Mouse (Mus musculus) midbrain, embryonic 14.5 days (tissue): Measurements from ENCODE around the gene Pla2g16. TPM values are rescaled to one million over a fixed set of nuclear protein-coding genes. Genes with fewer than 3 reads are reported as not detected.

ENCODE experiments used
- ATAC-seq: fragments of 200-750 bp; cut with Nextera tagmentation; 2 replicates; pipeline ENCODE4 v1.8.0; 2017; ENCODE audit warnings: moderate number of reproducible peaks, moderate library complexity; ENCODE audit not compliant: low FRiP score, low TSS enrichment
- DNase-seq: peaks from one replicate; pipeline ENCODE4 v3.0.0-alpha.2; 2015
- H3K27ac ChIP-seq: fragments of 300-500 bp; sonication (generic); replicated peaks from 2 replicates; pipeline ENCODE4 v1.5.1; 2014; ENCODE audit warnings: mild to moderate bottlenecking, low read depth, low read length, moderate library complexity
- H3K27me3 ChIP-seq: fragments of 300-500 bp; sonication (generic); 2 replicates; pipeline ENCODE4 v1.6.1; 2014; ENCODE audit warnings: low read length, control low read depth, mixed read lengths; ENCODE audit not compliant: control insufficient read depth, insufficient read depth
- H3K36me3 ChIP-seq: fragments of 300-500 bp; sonication (generic); 2 replicates; pipeline ENCODE4 v1.6.1; 2014; ENCODE audit warnings: low read length, control low read depth; ENCODE audit not compliant: control insufficient read depth, insufficient read depth
- H3K4me1 ChIP-seq: fragments of 300-500 bp; sonication (generic); 2 replicates; pipeline ENCODE4 v1.6.1; 2014; ENCODE audit warnings: mild to moderate bottlenecking, antibody characterized with exemption, low read length, control low read depth; ENCODE audit not compliant: control insufficient read depth, insufficient read depth
- H3K4me2 ChIP-seq: fragments of 300-500 bp; sonication (generic); 2 replicates; pipeline ENCODE4 v1.6.1; 2014; ENCODE audit warnings: mild to moderate bottlenecking, low read length, moderate library complexity
- H3K4me3 ChIP-seq: fragments of 300-500 bp; sonication (generic); replicated peaks from 2 replicates; pipeline ENCODE4 v1.5.1; 2014; ENCODE audit warnings: low read depth, low read length
- H3K9ac ChIP-seq: fragments of 300-500 bp; sonication (generic); replicated peaks from 2 replicates; pipeline ENCODE4 v1.6.1; 2014; ENCODE audit warnings: mild to moderate bottlenecking, low read length, moderate library complexity
- H3K9me3 ChIP-seq: fragments of 300-500 bp; sonication (generic); 2 replicates; pipeline ENCODE4 v1.6.1; 2016; ENCODE audit warnings: low read length, control low read depth, mixed read lengths; ENCODE audit not compliant: control insufficient read depth
- WGBS: fragments of 180-500 bp; shearing (Covaris S2); extraction: QIAGEN DNeasy Blood & Tissue Kit; methylation state at CpG from one replicate; pipeline ENCODE4 v1.1.7; 2014; 5-methylcytosine and 5-hydroxymethylcytosine counted together
- polyA plus RNA-seq: library from polyadenylated mRNA; unstranded; fragments of >200 nt; fragmentation: Nextera tagmentation; extraction: Ambion mirVana; gene quantifications from 2 replicates; pipeline ENCODE4 v1.2.1, GENCODE M21; 2014

Gene Pla2g16
- polyA plus RNA-seq, 1 experiment from 2014 or later = 2.5 TPM

GRCm38 (mm10) chr19:7558675-7559074 lies 1.4 kb downstream of the Pla2g16 start:
- no peak overlapping the region for H3K27ac ChIP-seq
- WGBS = 89% methylated on average over 4 of the region's 4 CpGs
- no peak overlapping the region for H3K4me2 ChIP-seq

DNA sequence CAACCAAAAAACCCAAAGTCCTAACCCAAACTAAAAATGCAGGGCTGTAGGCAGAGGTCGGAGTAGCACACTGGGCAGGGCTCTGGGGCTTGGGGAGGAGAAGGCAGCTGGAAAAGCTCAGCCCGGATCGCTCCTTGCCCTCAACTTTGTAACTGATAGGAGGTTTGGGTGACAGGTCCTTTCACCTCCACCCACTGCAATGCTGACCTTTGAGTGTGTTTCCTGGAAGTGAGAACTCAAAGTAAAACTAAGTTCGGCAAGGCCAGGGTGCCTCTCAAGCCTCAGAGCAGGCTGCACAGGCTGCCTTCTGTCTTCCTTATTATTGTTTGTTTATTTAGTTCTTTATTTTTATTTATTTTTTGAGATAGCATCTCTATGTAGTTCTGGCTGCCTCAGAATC lies 2.7 kb downstream of the Pla2g16 start:
- no peak overlapping the region for H3K9ac ChIP-seq
- no peak for ATAC-seq
- 85% methylated on average over 4 of the region's 4 CpGs for WGBS
- H3K4me1 ChIP-seq = 0 out of 2 replicates have a peak, but pooled peaks cover 8% of the 10 kb centered on the region
- no peaks in the 10 kb centered on the region for H3K27me3 ChIP-seq
- no peaks in the 10 kb centered on the region for H3K36me3 ChIP-seq
- H3K4me2 ChIP-seq = no peak overlapping the region
- no peak overlapping the region for H3K27ac ChIP-seq
- DNase-seq = no peak
- no peaks in the 10 kb centered on the region for H3K9me3 ChIP-seq
- no peak overlapping the region for H3K4me3 ChIP-seq

More at GRCm38 (mm10) chr19:7558675-7559074, 1.4 kb downstream of the Pla2g16 start:
- Histone ChIP-seq H3K9me3 (no peaks in the 10 kb centered on the region), H3K4me3 (no peak overlapping the region), H3K27me3 (no peaks in the 10 kb centered on the region), H3K36me3 (no peaks in the 10 kb centered on the region), H3K4me1 (0 out of 2 replicates have a peak, but pooled peaks cover 8% of the 10 kb centered on the region), H3K9ac (no peak overlapping the region)
- no peak for ATAC-seq
- DNase-seq = no peak

DNA sequence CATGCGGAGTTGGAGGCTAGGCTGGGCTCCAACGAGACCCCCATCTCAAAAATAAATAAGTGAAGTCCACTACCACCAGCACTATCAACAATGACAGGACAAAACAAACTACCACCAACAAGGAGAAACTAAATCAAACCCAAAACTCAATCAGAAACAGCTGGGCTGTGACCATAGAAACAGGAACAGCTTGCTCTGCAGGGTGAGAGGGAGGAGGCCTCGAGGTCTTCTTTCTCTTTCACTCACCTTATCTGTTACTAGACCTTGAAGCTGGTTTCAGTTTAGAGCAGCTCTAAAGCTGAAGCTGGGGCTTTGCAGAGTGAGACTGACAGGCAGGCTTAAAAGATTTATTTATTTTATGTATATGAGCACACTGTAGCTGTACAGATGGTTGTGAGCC lies 4.2 kb downstream of the Pla2g16 start:
- Histone ChIP-seq H3K9me3 (no peaks in the 10 kb centered on the region), H3K4me2 (no peak overlapping the region), H3K9ac (no peak overlapping the region), H3K27ac (no peak overlapping the region), H3K36me3 (no peaks in the 10 kb centered on the region), H3K4me1 (0 out of 2 replicates have a peak, but pooled peaks cover 8% of the 10 kb centered on the region), H3K27me3 (no peaks in the 10 kb centered on the region), H3K4me3 (no peak overlapping the region)
- DNase-seq (no peak), ATAC-seq (no peak)
- 87% methylated on average over 3 of the region's 3 CpGs for WGBS

DNA sequence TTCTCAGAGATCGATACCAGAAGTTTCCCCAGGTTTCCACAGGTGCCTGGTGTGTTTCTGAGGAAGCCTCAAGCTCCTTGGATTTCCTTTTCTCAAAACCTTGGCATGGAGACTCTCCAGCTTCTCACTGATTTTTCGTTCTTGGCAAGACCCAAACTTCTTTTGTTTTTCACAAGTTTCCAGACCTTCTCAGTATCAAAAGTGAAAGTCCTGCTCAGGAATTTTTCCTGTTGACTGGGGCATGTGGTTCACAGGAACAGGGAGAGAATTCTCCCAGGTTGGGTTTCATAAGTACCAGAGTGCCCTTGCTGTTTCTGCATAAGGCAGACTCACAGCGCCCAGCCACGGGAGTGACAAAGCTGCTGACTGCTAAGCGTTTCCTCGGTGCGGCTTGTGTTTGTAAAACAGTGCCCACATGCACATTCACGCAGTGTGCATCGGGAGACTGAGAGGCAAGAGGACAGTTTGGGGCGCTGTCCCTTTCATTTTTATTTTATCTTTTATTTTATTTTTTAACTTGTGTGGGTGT lies 5.4 kb downstream of the Pla2g16 start:
- DNase-seq (no peak), ATAC-seq (no peak)
- Histone ChIP-seq H3K27ac (no peak overlapping the region), H3K27me3 (no peaks in the 10 kb centered on the region), H3K4me2 (no peak overlapping the region), H3K9me3 (no peaks in the 10 kb centered on the region), H3K4me1 (0 out of 2 replicates have a peak, but pooled peaks cover 3% of the 10 kb centered on the region), H3K36me3 (no peaks in the 10 kb centered on the region), H3K4me3 (no peak overlapping the region), H3K9ac (no peak overlapping the region)
- 86% methylated on average over 10 of the region's 10 CpGs for WGBS

GRCm38 (mm10) chr19:7563676-7564075 lies 6.4 kb downstream of the Pla2g16 start:
- Histone ChIP-seq H3K9ac (no peak overlapping the region), H3K9me3 (no peaks in the 10 kb centered on the region), H3K4me3 (no peak overlapping the region), H3K27ac (no peak overlapping the region), H3K27me3 (no peaks in the 10 kb centered on the region), H3K4me1 (no peaks in the 10 kb centered on the region), H3K36me3 (no peaks in the 10 kb centered on the region), H3K4me2 (no peak overlapping the region)
- 92% methylated on average over 2 of the region's 2 CpGs for WGBS
- DNase-seq (no peak), ATAC-seq (no peak)

- no peak for ATAC-seq
- Histone ChIP-seq H3K4me1 (no peaks in the 10 kb centered on the region), H3K27ac (no peak overlapping the region), H3K36me3 (no peaks in the 10 kb centered on the region), H3K27me3 (no peaks in the 10 kb centered on the region), H3K4me3 (no peak overlapping the region), H3K9me3 (no peaks in the 10 kb centered on the region), H3K4me2 (no peak overlapping the region), H3K9ac (no peak overlapping the region)
- DNase-seq = no peak
- 77% methylated on average over 1 of the region's 1 CpGs for WGBS
Observed at GRCm38 (mm10) chr19:7564457-7564856, 7.2 kb downstream of the Pla2g16 start.

GRCm38 (mm10) chr19:7566826-7567225 lies 9.6 kb downstream of the Pla2g16 start:
- H3K27ac ChIP-seq = no peak overlapping the region
- DNase-seq (no peak), ATAC-seq (no peak)
- no peaks in the 10 kb centered on the region for H3K27me3 ChIP-seq
- WGBS = 61% methylated on average over 3 of the region's 3 CpGs
- no peak overlapping the region for H3K4me2 ChIP-seq
- no peak overlapping the region for H3K9ac ChIP-seq
- H3K4me3 ChIP-seq = no peak overlapping the region
- H3K4me1 ChIP-seq = no peaks in the 10 kb centered on the region
- no peaks in the 10 kb centered on the region for H3K9me3 ChIP-seq
- H3K36me3 ChIP-seq = no peaks in the 10 kb centered on the region

DNA sequence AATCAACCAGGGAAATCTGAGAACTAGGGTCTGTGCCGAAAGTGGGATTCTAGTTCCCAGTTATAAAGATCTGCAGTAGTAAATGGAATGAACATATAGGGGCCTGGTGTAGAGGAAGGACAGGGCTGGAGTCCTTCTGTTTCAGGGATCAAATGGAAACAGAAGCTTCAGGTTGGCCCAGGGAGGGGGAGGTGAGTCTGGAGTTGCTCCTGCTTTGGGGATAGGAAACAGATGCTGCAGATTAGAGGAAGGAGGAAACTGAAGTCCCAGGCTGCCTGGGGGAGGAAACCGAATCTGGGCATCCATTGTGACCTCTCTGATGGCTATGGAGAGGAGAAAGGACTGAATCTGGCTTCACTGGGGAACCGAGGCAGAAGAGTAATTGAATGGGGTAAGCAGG lies 11.1 kb downstream of the Pla2g16 start:
- Histone ChIP-seq H3K9ac (no peak overlapping the region), H3K27ac (no peak overlapping the region), H3K27me3 (no peaks in the 10 kb centered on the region), H3K4me2 (no peak overlapping the region), H3K36me3 (no peaks in the 10 kb centered on the region), H3K9me3 (no peaks in the 10 kb centered on the region), H3K4me1 (no peaks in the 10 kb centered on the region), H3K4me3 (no peak overlapping the region)
- ATAC-seq (no peak), DNase-seq (no peak)
- WGBS = 57% methylated on average over 3 of the region's 3 CpGs

GRCm38 (mm10) chr19:7569650-7570049 lies 12.4 kb downstream of the Pla2g16 start:
- WGBS = 88% methylated on average over 5 of the region's 5 CpGs
- Histone ChIP-seq H3K27ac (no peak overlapping the region), H3K9me3 (no peaks in the 10 kb centered on the region), H3K4me3 (no peak overlapping the region), H3K4me2 (no peak overlapping the region), H3K4me1 (no peaks in the 10 kb centered on the region), H3K27me3 (no peaks in the 10 kb centered on the region), H3K9ac (no peak overlapping the region), H3K36me3 (no peaks in the 10 kb centered on the region)
- no peak for DNase-seq
- no peak for ATAC-seq
